Mouse (Mus musculus): ENCODE results near the gene Dennd1a. TPM values are rescaled to one million over a fixed set of nuclear protein-coding genes. Genes with fewer than 3 reads are reported as not detected.

The Dennd1a gene
- total RNA-seq, 2 experiments from 2014 or later = 31.3 to 31.6 TPM

GRCm38 (mm10) chr2:37867387-37867786 is 419.8 kb downstream of the Dennd1a start:
- no peak for DNase-seq

DNA sequence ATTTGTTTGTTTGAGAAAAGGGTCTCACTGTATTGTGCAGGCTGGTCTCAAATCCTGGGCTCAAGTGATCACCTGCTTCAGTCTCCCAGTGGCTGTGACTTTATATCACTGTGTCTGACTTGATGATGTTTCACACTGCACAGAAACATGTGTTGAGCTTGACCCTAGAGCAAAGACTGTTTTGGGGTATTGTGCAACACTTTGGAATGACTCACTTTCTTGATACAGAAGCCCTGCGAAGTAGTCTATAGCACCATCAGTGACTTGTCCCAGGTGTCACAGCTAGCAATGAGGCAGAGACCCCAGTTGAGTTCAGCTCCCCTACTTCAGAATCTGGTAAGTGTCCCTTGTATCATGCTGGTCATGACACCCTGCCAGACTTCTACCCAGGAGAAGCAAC is 429.7 kb downstream of the Dennd1a start:
- DNase-seq = no peak

GRCm38 (mm10) chr2:37856955-37857354 is 430.2 kb downstream of the Dennd1a start:
- DNase-seq = no peak

DNA sequence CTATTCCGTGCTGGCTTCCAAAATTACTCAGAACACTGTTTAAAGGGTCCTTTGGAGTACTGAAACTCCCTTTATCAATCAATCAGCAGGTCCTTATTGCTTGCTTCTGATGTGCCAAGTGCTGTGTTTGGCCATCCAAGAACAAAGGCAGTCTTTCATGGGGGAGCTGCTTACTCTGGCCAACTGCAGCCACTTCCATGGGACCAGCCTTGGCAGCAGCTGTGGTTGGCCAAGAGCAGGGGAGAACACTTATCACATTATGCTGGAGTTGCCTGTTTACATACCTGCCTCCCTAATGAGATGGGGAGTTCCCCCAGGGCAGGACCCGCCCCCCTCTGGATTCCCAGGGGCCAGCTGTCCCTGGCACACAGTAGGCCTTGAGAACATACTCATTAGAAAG is 432.0 kb downstream of the Dennd1a start:
- DNase-seq = no peak

DNA sequence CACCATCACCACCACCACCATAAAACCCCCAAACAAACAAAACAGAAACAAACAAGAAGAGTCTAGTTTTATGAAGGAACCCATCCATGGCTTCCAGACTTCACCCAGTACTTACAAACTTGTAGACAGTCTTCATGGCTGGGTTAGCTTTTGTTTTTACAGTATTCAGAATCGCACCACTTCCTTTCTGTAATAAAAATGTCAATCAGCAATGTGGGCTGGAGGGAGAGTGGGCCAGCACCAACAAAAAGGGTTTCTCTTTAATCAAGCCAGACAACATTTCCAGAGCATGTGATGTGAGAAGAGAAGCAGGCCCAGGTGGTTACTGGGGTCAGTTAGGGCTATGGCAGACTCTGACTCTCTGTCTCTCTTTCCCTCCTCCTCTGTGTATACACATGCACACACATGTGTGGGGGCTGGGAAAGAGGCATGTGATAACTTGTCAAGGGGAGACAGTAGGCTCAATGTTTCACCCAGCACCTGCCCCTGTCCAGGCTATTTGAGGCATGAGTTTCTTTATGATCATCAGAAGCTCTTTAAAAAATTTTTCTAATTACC is 433.2 kb downstream of the Dennd1a start:
- no peak for DNase-seq

- DNase-seq = no peak
Observed at GRCm38 (mm10) chr2:37850626-37851025, 436.6 kb downstream of the Dennd1a start.

DNA sequence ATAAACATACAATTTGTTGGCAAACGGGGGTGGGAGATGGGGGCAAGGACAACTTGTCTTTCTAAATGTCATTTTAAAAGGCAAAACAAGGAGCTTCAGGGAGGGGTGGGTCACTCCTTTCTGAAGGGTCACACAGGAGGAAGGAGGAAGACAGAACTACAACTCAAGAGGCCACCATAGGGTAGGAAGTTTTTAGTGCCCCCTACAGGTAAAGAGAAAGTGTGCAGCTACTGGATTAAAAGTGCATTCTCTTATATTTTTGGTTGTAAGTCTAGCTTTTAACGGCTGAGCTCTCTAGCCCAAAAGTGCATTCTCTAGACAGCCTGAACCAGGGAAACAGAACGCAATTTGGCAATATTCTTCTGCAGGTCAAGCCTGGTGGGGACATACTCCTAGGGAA is 437.8 kb downstream of the Dennd1a start:
- no peak for DNase-seq

DNA sequence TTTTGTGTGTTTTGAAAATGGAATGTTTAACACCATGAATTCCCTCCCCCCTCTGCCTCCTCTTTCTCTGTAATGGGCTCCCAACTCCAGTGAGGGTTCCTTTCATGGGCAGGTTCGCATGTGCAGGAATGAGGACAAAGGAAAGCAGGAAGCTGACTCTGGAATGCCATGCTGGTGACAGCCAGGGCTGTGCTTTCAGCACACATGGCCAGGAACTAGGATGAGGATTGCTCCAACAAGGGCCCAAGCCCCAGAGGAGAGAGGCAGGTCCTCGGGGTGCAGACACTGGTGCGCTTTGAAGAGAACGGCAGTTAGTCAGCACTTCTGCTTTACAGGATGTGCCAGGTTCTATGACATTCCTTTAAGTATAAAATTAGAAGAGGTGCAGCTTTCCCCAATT is 444.5 kb downstream of the Dennd1a start:
- DNase-seq = no peak

DNA sequence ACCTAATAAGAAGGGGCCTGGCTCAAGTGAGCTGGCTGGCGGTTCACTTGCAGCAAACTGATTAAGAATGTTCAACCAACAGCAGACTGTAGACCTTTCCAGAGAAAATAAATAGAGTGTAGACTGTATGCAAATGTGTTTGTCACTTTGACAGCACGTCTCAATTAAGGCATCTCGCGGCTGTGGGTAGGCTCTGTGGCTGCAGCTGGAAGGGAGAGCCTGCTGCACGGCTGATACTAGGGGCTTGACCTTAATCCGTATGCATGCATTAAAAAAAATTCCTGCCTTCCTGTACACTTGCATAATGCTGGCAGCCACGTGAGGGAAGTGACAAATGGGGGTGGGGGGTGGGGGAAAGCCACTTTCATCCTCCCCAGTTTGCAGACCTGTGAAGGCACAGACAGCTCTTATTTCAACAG is 445.0 kb downstream of the Dennd1a start:
- DNase-seq = no peak

GRCm38 (mm10) chr2:37839922-37840321 is 447.3 kb downstream of the Dennd1a start:
- DNase-seq = no peak

GRCm38 (mm10) chr2:37838202-37838984 is 448.8 kb downstream of the Dennd1a start:
- no peak for DNase-seq

GRCm38 (mm10) chr2:37837542-37837941 is 449.6 kb downstream of the Dennd1a start:
- DNase-seq = no peak

- DNase-seq = no peak
Observed at GRCm38 (mm10) chr2:37836926-37837325, 450.3 kb downstream of the Dennd1a start.

DNA sequence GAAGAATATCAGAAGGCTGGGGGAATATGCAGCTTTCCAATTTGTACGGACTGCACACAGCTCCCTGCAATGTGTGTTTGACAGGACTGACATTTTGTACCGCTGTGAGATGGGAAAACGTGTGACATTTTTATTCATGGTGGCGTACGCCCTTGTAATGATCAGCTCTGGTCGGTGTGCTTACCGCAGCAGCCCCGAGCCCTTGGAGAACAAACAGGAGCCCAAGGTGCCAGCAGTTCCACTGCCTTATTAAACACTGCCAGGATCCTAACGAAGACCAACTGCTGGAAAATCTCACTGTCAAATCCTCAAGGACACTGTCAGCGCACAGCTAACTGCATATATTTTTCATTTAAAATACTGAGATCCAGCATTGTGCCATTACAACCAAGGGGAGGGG is 454.9 kb downstream of the Dennd1a start:
- DNase-seq = no peak

DNA sequence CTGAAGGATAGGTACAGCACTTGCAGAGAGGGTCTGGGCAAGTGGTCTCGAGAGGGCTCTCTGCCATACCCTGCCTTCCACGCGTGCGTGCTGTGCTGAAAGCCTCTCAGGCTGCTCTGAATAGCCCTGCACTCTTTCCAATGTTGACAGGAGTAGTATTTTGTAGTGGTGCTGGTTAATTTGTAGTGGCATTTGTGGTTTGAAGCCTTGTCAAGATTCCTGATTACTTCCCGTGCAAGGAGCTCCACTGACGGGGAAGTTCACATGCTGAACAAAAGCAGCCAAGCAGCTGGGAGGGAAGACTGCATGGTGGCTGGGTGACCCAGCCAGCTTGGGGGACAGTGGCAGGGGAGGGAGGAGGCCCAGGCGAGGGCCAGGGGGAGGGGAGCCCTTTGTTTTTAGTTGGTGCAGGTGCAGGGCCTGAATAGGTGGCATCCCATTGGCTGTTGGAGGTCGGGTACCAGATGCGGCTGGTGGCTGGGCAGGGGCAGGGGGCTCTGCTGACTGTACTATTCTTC is 457.4 kb downstream of the Dennd1a start:
- DNase-seq = no peak

GRCm38 (mm10) chr2:37823826-37824225 is 463.4 kb downstream of the Dennd1a start:
- no peak for DNase-seq

- no peak for DNase-seq
Observed at GRCm38 (mm10) chr2:37822122-37822521, 465.1 kb downstream of the Dennd1a start.

DNA sequence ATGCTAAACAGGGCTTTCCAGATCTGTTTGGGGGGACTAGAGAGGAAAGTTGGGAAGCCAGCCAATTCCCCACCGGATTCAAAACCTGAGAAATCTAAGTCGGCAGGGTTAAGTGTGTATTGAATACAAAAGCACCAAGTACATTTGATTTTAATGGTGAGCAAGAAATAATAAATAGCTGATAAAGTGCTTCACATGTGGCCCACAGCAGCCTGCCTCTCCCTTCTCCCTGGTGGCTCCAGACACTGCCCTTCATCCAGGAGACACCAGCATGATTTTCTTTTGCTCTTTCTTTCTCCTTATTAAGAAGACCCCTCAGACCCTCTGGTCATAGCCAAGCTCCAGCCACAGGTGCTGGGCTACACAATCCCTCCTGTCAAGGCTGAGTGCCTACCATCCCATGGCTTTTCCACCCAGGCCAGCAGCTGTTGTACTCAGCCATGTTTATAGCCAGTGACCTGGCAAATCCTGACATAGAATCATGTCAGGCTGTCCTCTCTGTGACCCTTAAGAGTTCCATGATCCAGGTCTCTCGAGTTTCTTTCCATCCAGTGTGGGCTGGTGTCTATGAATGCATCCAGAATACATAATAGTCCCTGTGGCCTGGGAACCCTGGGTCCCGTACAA is 467.6 kb downstream of the Dennd1a start:
- no peak for DNase-seq

- DNase-seq = no peak
Observed at GRCm38 (mm10) chr2:37818761-37819525, 468.2 kb downstream of the Dennd1a start.

- peak; percentile 85 for DNase-seq
Observed at GRCm38 (mm10) chr2:37815676-37816075, 471.5 kb downstream of the Dennd1a start.

DNA sequence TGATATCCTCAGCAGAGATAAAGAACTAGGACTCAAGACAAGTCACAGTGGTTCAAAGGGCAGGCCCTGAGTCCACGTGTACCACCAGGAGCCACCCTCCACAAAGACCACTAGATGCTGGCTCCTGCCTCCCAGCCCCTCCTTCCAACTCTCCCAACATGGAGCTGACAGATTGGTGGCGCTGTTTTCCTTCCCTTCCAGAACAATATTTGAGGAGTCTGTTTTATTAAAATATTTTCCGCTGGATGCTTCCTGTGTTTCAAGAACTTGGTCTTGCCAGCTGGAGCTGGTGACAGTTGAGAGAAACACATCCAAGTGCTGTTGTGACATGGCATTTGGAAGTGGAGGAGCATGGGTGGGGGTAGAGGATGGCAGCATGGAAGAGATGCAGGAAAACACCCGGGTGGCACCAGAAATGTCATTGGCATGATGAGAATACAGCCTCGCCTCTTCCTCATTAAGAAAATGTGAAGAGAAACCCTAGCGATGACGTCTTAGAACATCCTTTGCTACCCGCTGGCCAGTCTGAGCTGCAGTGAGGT is 472.3 kb downstream of the Dennd1a start:
- no peak for DNase-seq

GRCm38 (mm10) chr2:37812401-37812800 is 474.8 kb downstream of the Dennd1a start:
- DNase-seq = no peak

GRCm38 (mm10) chr2:37811682-37812081 is 475.5 kb downstream of the Dennd1a start:
- peak; percentile 44 for DNase-seq
